Mouse (Mus musculus) hindbrain, postnatal 0 days (tissue): Measurements from ENCODE around the gene Mblac2. TPM values are rescaled to one million over a fixed set of nuclear protein-coding genes. Genes with fewer than 3 reads are reported as not detected.
A peak's percentile ranks its signal among the peaks of the same experiment; 100 is the strongest.

Experiments used
- ATAC-seq: fragments of 200-750 bp; cut with Nextera tagmentation; 2 replicates; pipeline ENCODE4 v1.8.0; 2017; ENCODE audit warnings: mild to moderate bottlenecking, moderate TSS enrichment, moderate library complexity
- DNase-seq: peaks from one replicate; pipeline ENCODE4 v3.0.0-alpha.2; 2015; ENCODE audit warnings: low spot score
- H3K27ac ChIP-seq: fragments of 300-500 bp; sonication (generic); 2 replicates; pipeline ENCODE4 v1.5.1; 2014; ENCODE audit warnings: mild to moderate bottlenecking
- H3K27me3 ChIP-seq: fragments of 300-500 bp; sonication (generic); 2 replicates; pipeline ENCODE4 v1.6.1; 2014; ENCODE audit warnings: low read length, mixed read lengths; ENCODE audit not compliant: insufficient read depth
- H3K36me3 ChIP-seq: fragments of 300-500 bp; sonication (generic); 2 replicates; pipeline ENCODE4 v1.6.1; 2014; ENCODE audit warnings: low read length, mixed read lengths; ENCODE audit not compliant: insufficient read depth
- H3K4me1 ChIP-seq: fragments of 300-500 bp; sonication (generic); 2 replicates; pipeline ENCODE4 v1.6.1; 2014; ENCODE audit warnings: antibody characterized with exemption, low read length, mixed read lengths; ENCODE audit not compliant: insufficient read depth
- H3K4me2 ChIP-seq: fragments of 300-500 bp; sonication (generic); 2 replicates; pipeline ENCODE4 v1.6.1; 2014; ENCODE audit warnings: low read depth, mild to moderate bottlenecking, low read length, moderate library complexity, mixed read lengths
- H3K4me3 ChIP-seq: fragments of 300-500 bp; sonication (generic); 2 replicates; pipeline ENCODE4 v1.5.1; 2014; ENCODE audit warnings: low read length
- H3K9ac ChIP-seq: fragments of 300-500 bp; sonication (generic); replicated peaks from 2 replicates; pipeline ENCODE4 v1.6.1; 2014; ENCODE audit warnings: mild to moderate bottlenecking, low read length, moderate library complexity, mixed read lengths
- H3K9me3 ChIP-seq: fragments of 300-500 bp; sonication (generic); 2 replicates; pipeline ENCODE4 v1.6.1; 2016; ENCODE audit warnings: low read length, mixed read lengths
- CTCF ChIP-seq: IDR thresholded peaks from 2 replicates; pipeline ENCODE4 v1.5.1; 2016; ENCODE audit warnings: antibody characterized with exemption, control low read depth, low read depth
- WGBS: fragments of 180-500 bp; shearing (Covaris S2); extraction: QIAGEN DNeasy Blood & Tissue Kit; methylation state at CpG from one replicate; pipeline ENCODE4 v1.1.7; 2014; 5-methylcytosine and 5-hydroxymethylcytosine counted together
- polyA plus RNA-seq: library from polyadenylated mRNA; unstranded; fragments of >200 nt; fragmentation: Nextera tagmentation; extraction: Ambion mirVana; gene quantifications from 2 replicates; pipeline ENCODE4 v1.2.1, GENCODE M21; 2015
- total RNA-seq: library from RNA; depleted of rRNA; stranded (reverse); fragments of >200 nt; gene quantifications from 2 replicates; pipeline ENCODE4 v1.2.3, GENCODE M21; 2014

The Mblac2 gene
- total and polyA plus RNA-seq, 2 experiments from 2014 or later, result 38.2 to 64.7 TPM

GRCm38 (mm10) chr13:81755324-81755723, 44.2 kb downstream of the Mblac2 start:
- ATAC-seq (no peak), DNase-seq (no peak)
- Histone ChIP-seq H3K4me1 (no peaks in the 10 kb centered on the region), H3K27ac (no peak overlapping the region), H3K4me2 (no peak overlapping the region), H3K36me3 (no peaks in the 10 kb centered on the region), H3K9me3 (no peaks in the 10 kb centered on the region), H3K27me3 (no peaks in the 10 kb centered on the region), H3K9ac (no peak overlapping the region), H3K4me3 (no peak overlapping the region)
- TF ChIP-seq CTCF, result no peak
- 97% methylated on average over 1 of the region's 1 CpGs for WGBS

GRCm38 (mm10) chr13:81757058-81757660, 46.0 kb downstream of the Mblac2 start:
- Histone ChIP-seq H3K4me2 (no peak overlapping the region), H3K9ac (no peak overlapping the region), H3K27me3 (no peaks in the 10 kb centered on the region), H3K36me3 (no peaks in the 10 kb centered on the region), H3K27ac (no peak overlapping the region), H3K9me3 (no peaks in the 10 kb centered on the region), H3K4me3 (no peak overlapping the region), H3K4me1 (no peaks in the 10 kb centered on the region)
- DNase-seq (no peak), ATAC-seq (no peak)
- WGBS, result 89% methylated on average over 5 of the region's 5 CpGs
- no peak for TF ChIP-seq CTCF

GRCm38 (mm10) chr13:81760379-81760778, 49.2 kb downstream of the Mblac2 start:
- WGBS, result 30% methylated on average over 3 of the region's 3 CpGs
- no peaks in the 10 kb centered on the region for H3K27me3 ChIP-seq
- peak; percentile 76 for TF ChIP-seq CTCF
- no peak overlapping the region for H3K9ac ChIP-seq
- peak; percentile 74 for DNase-seq
- H3K4me1 ChIP-seq, result no peaks in the 10 kb centered on the region
- H3K36me3 ChIP-seq, result no peaks in the 10 kb centered on the region
- no peak for ATAC-seq
- no peak overlapping the region for H3K4me3 ChIP-seq
- no peak overlapping the region for H3K4me2 ChIP-seq
- no peak overlapping the region for H3K27ac ChIP-seq
- H3K9me3 ChIP-seq, result no peaks in the 10 kb centered on the region

GRCm38 (mm10) chr13:81761566-81762186, 50.5 kb downstream of the Mblac2 start:
- no peak overlapping the region for H3K27ac ChIP-seq
- ATAC-seq (peak; percentile 52), DNase-seq (peak; percentile 86)
- H3K4me3 ChIP-seq, result no peak overlapping the region
- TF ChIP-seq CTCF, result peak; percentile 77
- H3K36me3 ChIP-seq, result no peaks in the 10 kb centered on the region
- no peaks in the 10 kb centered on the region for H3K9me3 ChIP-seq
- no peak overlapping the region for H3K9ac ChIP-seq
- H3K27me3 ChIP-seq, result no peaks in the 10 kb centered on the region
- WGBS, result 31% methylated on average over 14 of the region's 14 CpGs
- H3K4me2 ChIP-seq, result peak overlapping the region; percentile 40
- no peaks in the 10 kb centered on the region for H3K4me1 ChIP-seq

- WGBS, result 80% methylated on average over 5 of the region's 5 CpGs
- ATAC-seq (no peak), DNase-seq (no peak)
- no peak for TF ChIP-seq CTCF
- Histone ChIP-seq H3K4me2 (no peak overlapping the region), H3K9ac (no peak overlapping the region), H3K27me3 (no peaks in the 10 kb centered on the region), H3K36me3 (no peaks in the 10 kb centered on the region), H3K4me3 (no peak overlapping the region), H3K9me3 (no peaks in the 10 kb centered on the region), H3K27ac (no peak overlapping the region), H3K4me1 (no peaks in the 10 kb centered on the region)
Measured at GRCm38 (mm10) chr13:81764173-81764572, 53.0 kb downstream of the Mblac2 start.

- 74% methylated on average over 7 of the region's 7 CpGs for WGBS
- H3K9me3 ChIP-seq, result no peaks in the 10 kb centered on the region
- H3K27ac ChIP-seq, result no peak overlapping the region
- H3K36me3 ChIP-seq, result no peaks in the 10 kb centered on the region
- peak; percentile 80 for TF ChIP-seq CTCF
- DNase-seq, result peak; percentile 84
- H3K4me1 ChIP-seq, result no peaks in the 10 kb centered on the region
- H3K4me2 ChIP-seq, result no peak overlapping the region
- H3K27me3 ChIP-seq, result no peaks in the 10 kb centered on the region
- H3K9ac ChIP-seq, result no peak overlapping the region
- no peak overlapping the region for H3K4me3 ChIP-seq
- peak; percentile 81 for ATAC-seq
Measured at GRCm38 (mm10) chr13:81767038-81767659, 56.0 kb downstream of the Mblac2 start.

- DNase-seq (no peak), ATAC-seq (no peak)
- Histone ChIP-seq H3K36me3 (no peaks in the 10 kb centered on the region), H3K9me3 (no peaks in the 10 kb centered on the region), H3K4me1 (no peaks in the 10 kb centered on the region), H3K27me3 (no peaks in the 10 kb centered on the region), H3K27ac (no peak overlapping the region), H3K4me2 (no peak overlapping the region), H3K9ac (no peak overlapping the region), H3K4me3 (no peak overlapping the region)
- WGBS, result 80% methylated on average over 3 of the region's 3 CpGs
- no peak for TF ChIP-seq CTCF
Measured at GRCm38 (mm10) chr13:81776217-81776616, 65.1 kb downstream of the Mblac2 start.
